Mouse (Mus musculus) liver, postnatal 0 days (tissue): Measurements from ENCODE around the gene Usp5. TPM values are rescaled to one million over a fixed set of nuclear protein-coding genes. Genes with fewer than 3 reads are reported as not detected.
"Not testable (repeated sequence)": the region's sequence is repeated elsewhere in the genome, so short reads cannot be mapped to it uniquely, and the experiment has no call there.

Experiments used
- ATAC-seq: fragments of 200-750 bp; cut with Nextera tagmentation; 2 replicates; pipeline ENCODE4 v1.8.0; 2017; ENCODE audit warnings: mild to moderate bottlenecking, moderate library complexity
- DNase-seq: peaks from one replicate; pipeline ENCODE4 v3.0.0-alpha.2; 2016
- H3K27ac ChIP-seq: fragments of 300-500 bp; sonication (generic); 2 replicates; pipeline ENCODE4 v1.5.1; 2014; ENCODE audit warnings: antibody characterized with exemption, moderate library complexity, mild to moderate bottlenecking, low read depth
- H3K27me3 ChIP-seq: fragments of 300-500 bp; sonication (generic); 2 replicates; pipeline ENCODE4 v1.6.1; 2014; ENCODE audit warnings: low read length, control low read depth, mixed read lengths; ENCODE audit not compliant: insufficient read depth
- H3K36me3 ChIP-seq: fragments of 300-500 bp; sonication (generic); replicated peaks from 2 replicates; pipeline ENCODE4 v1.6.1; 2014; ENCODE audit warnings: mild to moderate bottlenecking, control low read depth, low read length, moderate library complexity, mixed read lengths; ENCODE audit not compliant: insufficient read depth
- H3K4me1 ChIP-seq: fragments of 300-500 bp; sonication (generic); 2 replicates; pipeline ENCODE4 v1.6.1; 2014; ENCODE audit warnings: antibody characterized with exemption, mild to moderate bottlenecking, control low read depth; ENCODE audit not compliant: insufficient read depth
- H3K4me2 ChIP-seq: fragments of 300-500 bp; sonication (generic); 2 replicates; pipeline ENCODE4 v1.6.1; 2014; ENCODE audit warnings: low read depth, mild to moderate bottlenecking, low read length, moderate library complexity, mixed read lengths
- H3K4me3 ChIP-seq: fragments of 300-500 bp; sonication (generic); 2 replicates; pipeline ENCODE4 v1.5.1; 2014; ENCODE audit warnings: low read depth, low read length
- H3K9ac ChIP-seq: fragments of 300-500 bp; sonication (generic); replicated peaks from 2 replicates; pipeline ENCODE4 v1.6.1; 2014; ENCODE audit warnings: mild to moderate bottlenecking, moderate library complexity
- H3K9me3 ChIP-seq: fragments of 300-500 bp; sonication (generic); 2 replicates; pipeline ENCODE4 v1.6.1; 2016; ENCODE audit warnings: mild to moderate bottlenecking, control low read depth, low read length, mixed read lengths
- CTCF ChIP-seq: sonication (generic); IDR thresholded peaks from 2 replicates; pipeline ENCODE4 v1.5.1; 2016; ENCODE audit warnings: antibody characterized with exemption, low read depth
- EP300 ChIP-seq: IDR thresholded peaks from 2 replicates; pipeline ENCODE4 v1.6.1; 2016; ENCODE audit warnings: antibody characterized with exemption, low read depth, mild to moderate bottlenecking
- WGBS: fragments of 180-500 bp; shearing (Covaris S2); extraction: QIAGEN DNeasy Blood & Tissue Kit; methylation state at CpG from one replicate; pipeline ENCODE4 v1.1.7; 2014; ENCODE audit not compliant: insufficient replicate concordance; 5-methylcytosine and 5-hydroxymethylcytosine counted together
- polyA plus RNA-seq: library from polyadenylated mRNA; unstranded; fragments of >200 nt; fragmentation: Nextera tagmentation; extraction: Ambion mirVana; gene quantifications from 2 replicates; pipeline ENCODE4 v1.2.1, GENCODE M21; 2015

Gene Usp5
- polyA plus RNA-seq, 1 experiment from 2014 or later = 36.6 TPM

DNA sequence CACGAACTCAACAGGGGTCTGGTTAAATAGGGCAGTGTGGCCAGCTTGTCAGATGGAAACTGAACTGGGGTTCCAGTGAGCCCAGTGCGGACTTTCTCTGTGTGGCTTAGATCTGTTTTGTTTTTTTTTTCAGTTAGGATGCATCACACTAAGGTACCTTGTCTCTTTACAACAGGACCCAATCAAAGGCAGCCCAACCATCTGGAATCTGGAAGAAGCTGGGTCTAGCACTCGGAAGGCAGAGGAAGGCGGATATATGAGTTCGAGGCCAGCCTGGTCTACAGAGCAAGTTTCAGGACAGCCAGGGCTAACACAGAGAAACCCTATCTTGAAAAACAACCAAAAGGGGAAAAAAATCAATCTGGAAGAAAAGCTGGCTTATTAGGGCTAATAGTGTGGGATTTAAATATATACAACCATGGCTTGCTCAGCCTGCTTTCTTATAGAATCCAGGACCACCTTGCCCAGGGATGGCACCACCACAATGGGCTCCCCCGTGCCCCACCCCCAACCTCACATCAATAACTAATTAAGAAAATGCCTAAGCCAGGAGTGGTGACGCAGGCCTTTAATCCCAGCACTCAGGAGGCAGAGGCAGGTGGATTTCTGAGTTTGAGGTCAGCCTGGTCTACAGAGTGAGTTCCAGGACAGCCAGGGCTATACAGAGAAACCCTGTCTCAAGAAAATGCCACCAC is 22.7 kb downstream of the Usp5 start:
- TF ChIP-seq CTCF = no peak
- TF ChIP-seq EP300 = no peak
- peaks cover 34% of the 10 kb centered on the region for H3K4me1 ChIP-seq

DNA sequence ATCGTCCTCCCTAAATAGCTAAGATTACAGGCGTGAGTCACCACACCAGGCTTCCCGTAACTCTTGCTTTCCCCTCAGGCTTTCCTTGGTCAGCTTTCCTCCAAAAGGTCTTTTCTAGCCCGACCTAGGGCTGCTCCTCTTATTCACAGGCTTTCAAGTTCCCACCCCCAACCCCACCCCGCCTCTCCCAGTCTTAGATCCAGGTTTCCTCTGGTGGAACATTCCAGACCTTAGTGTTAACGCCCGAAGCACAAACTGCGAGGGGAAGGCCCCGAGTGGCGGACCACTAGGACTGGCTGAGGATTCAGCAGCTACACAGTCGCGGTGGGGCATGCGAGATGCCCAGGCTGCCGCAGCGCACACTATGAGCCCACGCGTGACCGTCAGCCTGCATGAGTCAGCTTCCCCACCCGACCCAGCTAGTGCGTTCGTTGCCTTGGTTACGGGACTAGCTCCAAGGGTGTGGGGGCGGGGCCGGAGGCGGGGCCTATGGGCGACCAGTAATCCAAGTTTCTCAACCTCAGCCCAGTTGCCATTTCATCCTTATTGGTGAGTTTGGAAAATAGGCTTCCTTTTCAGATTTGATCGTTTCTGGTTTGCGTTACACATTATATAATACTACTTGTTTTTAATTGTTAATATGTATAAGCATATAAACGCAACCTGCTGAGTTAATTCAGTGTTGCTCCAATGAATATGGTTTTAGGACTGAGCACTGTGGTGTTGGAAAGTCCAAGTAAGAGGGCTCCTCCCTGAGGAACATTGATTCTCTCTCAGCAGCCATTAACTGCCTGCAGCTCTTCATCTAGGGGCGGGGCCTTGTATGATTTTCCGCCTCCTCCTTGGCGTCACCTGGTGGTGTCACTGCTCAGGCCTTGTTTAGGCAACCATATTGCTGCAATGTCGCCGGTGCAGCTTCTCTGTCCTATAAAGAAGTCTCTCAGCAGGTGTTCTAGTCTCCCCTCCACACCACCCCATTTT is 23.7 kb downstream of the Usp5 start:
- 3% methylated on average over 34 of the region's 34 CpGs for WGBS
- peak; percentile 95 for DNase-seq
- ATAC-seq = peak; percentile 76
- H3K4me3 ChIP-seq = peak overlapping the region; percentile 50
- H3K4me2 ChIP-seq = peak overlapping the region; percentile 73
- H3K4me1 ChIP-seq = peaks cover 33% of the 10 kb centered on the region
- peaks cover 6% of the 10 kb centered on the region for H3K36me3 ChIP-seq
- H3K9ac ChIP-seq = peak overlapping the region; percentile 47
- TF ChIP-seq CTCF (peak; percentile 67), EP300 (no peak; the same call in 1 of the 2 replicates)
- no peaks in the 10 kb centered on the region for H3K9me3 ChIP-seq
- peak overlapping the region; percentile 79 for H3K27ac ChIP-seq
- H3K27me3 ChIP-seq = no peaks in the 10 kb centered on the region

More for the DNA sequence above, 22.7 kb downstream of the Usp5 start:
- Histone ChIP-seq H3K4me2 (peak overlapping the region; percentile 73), H3K27me3 (no peaks in the 10 kb centered on the region), H3K9ac (peak overlapping the region; percentile 1; the same call in 1 of the 2 replicates), H3K27ac (peak overlapping the region; percentile 79), H3K9me3 (no peaks in the 10 kb centered on the region), H3K36me3 (peaks cover 10% of the 10 kb centered on the region), H3K4me3 (peak overlapping the region; percentile 50)
- no peak for ATAC-seq
- 77% methylated on average over 7 of the region's 7 CpGs for WGBS
- DNase-seq = no peak

GRCm38 (mm10) chr6:124804341-124804740 is 24.9 kb downstream of the Usp5 start:
- H3K4me2 ChIP-seq = no peak overlapping the region
- no peak for DNase-seq
- 72% methylated on average over 3 of the region's 3 CpGs for WGBS
- TF ChIP-seq EP300 = no peak
- TF ChIP-seq CTCF = no peak
- no peak for ATAC-seq
- H3K4me1 ChIP-seq = peaks cover 22% of the 10 kb centered on the region
- H3K9me3 ChIP-seq = no peaks in the 10 kb centered on the region
- H3K4me3 ChIP-seq = no peak overlapping the region
- H3K36me3 ChIP-seq = no peaks in the 10 kb centered on the region
- H3K9ac ChIP-seq = no peak overlapping the region
- H3K27me3 ChIP-seq = no peaks in the 10 kb centered on the region
- no peak overlapping the region for H3K27ac ChIP-seq

GRCm38 (mm10) chr6:124803691-124804090 is 25.6 kb downstream of the Usp5 start:
- not testable (repeated sequence) for H3K9me3 ChIP-seq, ATAC-seq, H3K4me3 ChIP-seq, H3K36me3 ChIP-seq, H3K27ac ChIP-seq, DNase-seq, H3K4me2 ChIP-seq, H3K9ac ChIP-seq, H3K27me3 ChIP-seq
- whole genome bisulfite sequencing = 86% methylated on average over 4 of the region's 4 CpGs
- H3K4me1 ChIP-seq = peaks cover 22% of the 10 kb centered on the region

GRCm38 (mm10) chr6:124803061-124803460 is 26.2 kb downstream of the Usp5 start:
- H3K9me3 ChIP-seq = no peaks in the 10 kb centered on the region
- no peak overlapping the region for H3K4me2 ChIP-seq
- DNase-seq = no peak
- no peak overlapping the region for H3K4me3 ChIP-seq
- TF ChIP-seq EP300 = no peak
- TF ChIP-seq CTCF = peak; percentile 17; the same call in 1 of the 2 replicates
- WGBS = 67% methylated on average over 3 of the region's 3 CpGs
- H3K36me3 ChIP-seq = no peaks in the 10 kb centered on the region
- H3K27me3 ChIP-seq = no peaks in the 10 kb centered on the region
- H3K4me1 ChIP-seq = peaks cover 20% of the 10 kb centered on the region
- ATAC-seq = no peak
- no peak overlapping the region for H3K27ac ChIP-seq
- H3K9ac ChIP-seq = no peak overlapping the region

DNA sequence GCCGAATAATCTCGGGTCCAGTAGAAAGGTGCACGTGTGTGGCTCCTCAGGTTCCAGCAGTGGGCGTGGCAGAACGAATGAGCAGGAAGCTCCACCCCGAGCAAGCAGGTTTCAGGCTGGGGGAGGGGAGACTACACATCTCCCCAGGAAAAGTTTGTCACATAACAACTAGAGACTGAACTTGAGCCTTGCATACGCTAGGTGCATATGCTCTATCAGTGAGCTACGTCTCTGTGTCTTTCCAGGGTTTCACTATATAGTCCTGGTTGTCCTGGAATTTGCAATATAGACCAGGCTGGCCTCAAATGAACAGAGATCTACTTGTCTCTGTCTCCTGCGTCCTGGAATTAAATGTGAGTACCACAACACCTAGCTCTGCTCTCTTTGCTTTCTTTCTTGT is 26.9 kb downstream of the Usp5 start:
- not testable (repeated sequence) for H3K27me3 ChIP-seq, H3K9me3 ChIP-seq, DNase-seq, ATAC-seq, H3K9ac ChIP-seq, H3K27ac ChIP-seq, H3K36me3 ChIP-seq
- Histone ChIP-seq H3K4me3 (0 out of 2 replicates have a peak overlapping the region, but pooled peaks have one; percentile 14), H3K4me2 (peak overlapping the region; percentile 54), H3K4me1 (peaks cover 17% of the 10 kb centered on the region)
- 9% methylated on average over 6 of the region's 9 CpGs for WGBS
